Mouse (Mus musculus): ENCODE measurements around the gene Grm8. TPM values are rescaled to one million over a fixed set of nuclear protein-coding genes. Genes with fewer than 3 reads are reported as not detected.

The Grm8 gene
- total and polyA plus RNA-seq, 3 experiments: 0.42 to 0.52 TPM; not detected in 1

DNA sequence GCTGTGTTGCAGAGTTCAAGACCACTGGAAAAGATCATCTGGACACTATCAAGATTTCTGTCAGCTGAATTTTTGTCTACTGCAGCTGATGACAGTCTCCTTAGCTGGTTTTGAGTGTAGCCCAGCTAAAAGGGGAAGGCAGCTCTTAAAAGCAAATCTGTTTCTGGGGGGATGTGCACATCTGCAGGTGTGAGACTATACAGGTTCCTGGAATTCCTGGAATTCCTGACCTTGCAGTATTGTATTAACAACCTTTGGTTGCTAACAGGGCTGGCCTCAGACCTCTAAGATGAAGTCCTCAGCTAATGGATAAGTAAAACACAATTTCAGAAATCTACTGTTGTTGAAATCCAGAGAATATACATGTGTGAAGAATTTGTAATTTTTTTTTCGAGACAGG, 788.7 kb downstream of the Grm8 start:
- Histone ChIP-seq H3K36me3 (ENCODE audit: control insufficient read depth in 1 of 2, insufficient read depth in 2 of 2, low read length in 2 of 2) (peaks cover 0 to 9% of the 10 kb centered on the region in 2 experiments; a peak in 2 of 4 replicates), H3K9ac (ENCODE audit: control insufficient read depth, low read depth, low read length, poor library complexity, severe bottlenecking) (no peak overlapping the region), H3K4me1 (ENCODE audit: control insufficient read depth in 1 of 2, insufficient read depth in 2 of 2, low read length in 2 of 2) (peaks cover 0 to 6% of the 10 kb centered on the region in 2 experiments; a peak in 1 of 4 replicates), H3K27me3 (ENCODE audit: control insufficient read depth in 1 of 2, insufficient read depth in 2 of 2, low read length in 2 of 2) (no peaks in the 10 kb centered on the region), H3K27ac (ENCODE audit: control insufficient read depth, low read depth, low read length) (no peak overlapping the region), H3K9me3 (replicated peaks; ENCODE audit: insufficient read depth, low read length) (no peaks in the 10 kb centered on the region), H3K79me2 (ENCODE audit: control insufficient read depth, insufficient read depth, low read length, poor library complexity) (no peaks in the 10 kb centered on the region), H3K4me3 (ENCODE audit: control insufficient read depth in 1 of 2, insufficient read depth in 1 of 2, low read depth in 2 of 2, low read length in 2 of 2) (no peak overlapping the region)
- no peak for TF ChIP-seq KAT2A (conservative IDR thresholded peaks at IDR 0.05; ENCODE audit: low read depth, low read length)
- no peak for TF ChIP-seq POLR2AphosphoS5 (IDR thresholded peaks at IDR 0.05; ENCODE audit: borderline replicate concordance, low read depth, low read length)
- no peak for TF ChIP-seq RAD21 (IDR thresholded peaks at IDR 0.05; ENCODE audit: low read depth, low read length)
- no peak for TF ChIP-seq TCF12 (IDR thresholded peaks at IDR 0.05; ENCODE audit: low read depth, low read length)
- no peak for TF ChIP-seq BHLHE40 (IDR thresholded peaks at IDR 0.05; ENCODE audit: borderline replicate concordance, low read depth, low read length)
- no peak for TF ChIP-seq POLR2AphosphoS2 (IDR thresholded peaks at IDR 0.05; ENCODE audit: low read length)
- no peak for TF ChIP-seq HCFC1 (IDR thresholded peaks at IDR 0.05; ENCODE audit: low read depth, low read length)
- TF ChIP-seq CHD1 (IDR thresholded peaks at IDR 0.05; ENCODE audit: low read depth, low read length): no peak
- no peak for TF ChIP-seq JUND (IDR thresholded peaks at IDR 0.05; ENCODE audit: low read depth, low read length)
- TF ChIP-seq CHD2 (IDR thresholded peaks at IDR 0.05; ENCODE audit: low read length): no peak
- no peak for TF ChIP-seq TBP (IDR thresholded peaks at IDR 0.05; ENCODE audit: low read depth, low read length)
- no peak for TF ChIP-seq NELFE (IDR thresholded peaks at IDR 0.05; ENCODE audit: low read depth, low read length)
- no peak for TF ChIP-seq ZNF384 (IDR thresholded peaks at IDR 0.05; ENCODE audit: low read depth, low read length)
- TF ChIP-seq MAFK (IDR thresholded peaks at IDR 0.05; ENCODE audit: borderline replicate concordance, low read depth, low read length): no peak
- no peak for TF ChIP-seq CTCF (IDR thresholded peaks at IDR 0.05 in 2 of 3, conservative IDR thresholded peaks at IDR 0.05 in 1 of 3; ENCODE audit: control insufficient read depth in 1 of 3, insufficient read depth in 1 of 3, low read depth in 2 of 3, low read length in 3 of 3, poor library complexity in 1 of 3, severe bottlenecking in 1 of 3)
- no peak for TF ChIP-seq ELF1 (IDR thresholded peaks at IDR 0.05; ENCODE audit: low read depth, low read length)
- no peak for TF ChIP-seq MAZ (IDR thresholded peaks at IDR 0.05; ENCODE audit: low read depth, low read length)
- no peak for DNase-seq (ENCODE audit: low read depth, low spot score)

DNA sequence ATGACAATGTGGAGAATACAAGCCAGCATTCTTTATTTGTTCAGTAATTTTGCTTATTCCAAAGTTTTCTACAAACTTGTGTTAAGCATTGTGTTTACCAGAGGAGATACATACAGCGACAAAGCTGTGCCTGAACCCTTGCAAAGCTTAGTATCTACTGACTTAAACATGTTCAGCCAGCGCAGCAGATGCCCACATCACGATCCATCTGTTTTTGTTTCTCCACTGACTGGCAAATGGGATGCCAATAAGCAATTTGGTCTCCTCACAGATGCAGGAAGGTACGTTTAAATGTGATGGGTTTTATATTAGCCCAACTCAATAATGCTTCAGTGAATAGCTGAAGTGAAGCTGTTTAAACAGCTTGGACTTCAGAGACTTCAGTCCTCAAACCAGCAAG, 794.8 kb downstream of the Grm8 start:
- H3K4me1 ChIP-seq (ENCODE audit: control insufficient read depth in 1 of 2, insufficient read depth in 2 of 2, low read length in 2 of 2): no peaks in the 10 kb centered on the region
- H3K36me3 ChIP-seq (ENCODE audit: control insufficient read depth in 1 of 2, insufficient read depth in 2 of 2, low read length in 2 of 2): no peaks in the 10 kb centered on the region
- no peak for DNase-seq (ENCODE audit: low read depth, low spot score)
- H3K9me3 ChIP-seq (replicated peaks; ENCODE audit: insufficient read depth, low read length): no peaks in the 10 kb centered on the region
- no peaks in the 10 kb centered on the region for H3K27me3 ChIP-seq (ENCODE audit: control insufficient read depth in 1 of 2, insufficient read depth in 2 of 2, low read length in 2 of 2)
- H3K27ac ChIP-seq (ENCODE audit: control insufficient read depth, low read depth, low read length): no peak overlapping the region
- no peak overlapping the region for H3K4me3 ChIP-seq (ENCODE audit: control insufficient read depth in 1 of 2, insufficient read depth in 1 of 2, low read depth in 2 of 2, low read length in 2 of 2)
- no peak for TF ChIP-seq BHLHE40 (IDR thresholded peaks at IDR 0.05; ENCODE audit: borderline replicate concordance, low read depth, low read length)
- TF ChIP-seq ZC3H11A (IDR thresholded peaks at IDR 0.05; ENCODE audit: low read depth, low read length): no peak
- TF ChIP-seq EP300 (IDR thresholded peaks at IDR 0.05; ENCODE audit: low read depth in 1 of 2, low read length in 2 of 2): no peak
- TF ChIP-seq POLR2AphosphoS5 (IDR thresholded peaks at IDR 0.05; ENCODE audit: borderline replicate concordance, low read depth, low read length): no peak
- TF ChIP-seq USF2 (IDR thresholded peaks at IDR 0.05; ENCODE audit: borderline replicate concordance in 1 of 2, insufficient read depth in 1 of 2, low read depth in 1 of 2, low read length in 2 of 2): no peak
- no peak for TF ChIP-seq HCFC1 (IDR thresholded peaks at IDR 0.05; ENCODE audit: low read depth, low read length)
- TF ChIP-seq MAZ (IDR thresholded peaks at IDR 0.05; ENCODE audit: low read depth, low read length): no peak
- TF ChIP-seq ZNF384 (IDR thresholded peaks at IDR 0.05; ENCODE audit: low read depth, low read length): no peak
- no peak for TF ChIP-seq POLR2AphosphoS2 (IDR thresholded peaks at IDR 0.05; ENCODE audit: low read length)
- no peak for TF ChIP-seq GATA1 (IDR thresholded peaks at IDR 0.05; ENCODE audit: low read depth, low read length)
- TF ChIP-seq USF1 (IDR thresholded peaks at IDR 0.05; ENCODE audit: low read depth, low read length): no peak
- no peak for TF ChIP-seq KAT2A (conservative IDR thresholded peaks at IDR 0.05; ENCODE audit: low read depth, low read length)
- TF ChIP-seq MYB (IDR thresholded peaks at IDR 0.05; ENCODE audit: low read depth, low read length): no peak
- no peak for TF ChIP-seq MYC (IDR thresholded peaks at IDR 0.05; ENCODE audit: low read depth, low read length)
- TF ChIP-seq MXI1 (IDR thresholded peaks at IDR 0.05; ENCODE audit: low read depth, low read length): no peak
- no peak for TF ChIP-seq CHD2 (IDR thresholded peaks at IDR 0.05; ENCODE audit: low read length)
- TF ChIP-seq CHD1 (IDR thresholded peaks at IDR 0.05; ENCODE audit: low read depth, low read length): no peak
- H3K9ac ChIP-seq (ENCODE audit: control insufficient read depth, low read depth, low read length, poor library complexity, severe bottlenecking): no peak overlapping the region
- H3K79me2 ChIP-seq (ENCODE audit: control insufficient read depth, insufficient read depth, low read length, poor library complexity): no peaks in the 10 kb centered on the region

All from MEL (cell line).